Mouse (Mus musculus): ENCODE data around the gene Rhbdf2. TPM values are rescaled to one million over a fixed set of nuclear protein-coding genes. Genes with fewer than 3 reads are reported as not detected.

Rhbdf2 gene
- polyA plus RNA-seq, 1 experiment from 2014 or later, result 15.6 TPM

GRCm38 (mm10) chr11:116652330-116653098 is 25.7 kb upstream of the Rhbdf2 start:
- DNase-seq (ENCODE audit: low read depth, low spot score) (no peak), ATAC-seq (no peak)
- CTCF ChIA-PET, result interaction anchor here (1.1 to 2.7 kb wide), 3 partner anchors 8 to 109 kb away, joined by 3 to 7 read pairs (median 3); no protein-coding TSS in a partner anchor
- no peak for TF ChIP-seq CTCF (IDR thresholded peaks at IDR 0.05)
- H3K27me3 ChIP-seq, result no peaks in the 10 kb centered on the region
- POLR2A ChIA-PET, result no interaction called here
- in situ Hi-C loops (cut with MboI; ENCODE audit: low pct_unique_long_range_greater_than_20kb), result no loop called here

- no peaks in the 10 kb centered on the region for H3K27me3 ChIP-seq
- ChIA-PET POLR2A (no interaction called here), CTCF (interaction anchor here (0.9 to 2.8 kb wide), 3 partner anchors 11 to 108 kb away, joined by 3 to 10 read pairs (median 3); no protein-coding TSS in a partner anchor)
- in situ Hi-C loops (cut with MboI; ENCODE audit: low pct_unique_long_range_greater_than_20kb), result no loop called here
- DNase-seq (ENCODE audit: low read depth, low spot score) (no peak), ATAC-seq (no peak)
- no peak for TF ChIP-seq CTCF (IDR thresholded peaks at IDR 0.05)
Measured at GRCm38 (mm10) chr11:116651339-116651738, 24.5 kb upstream of the Rhbdf2 start.

GRCm38 (mm10) chr11:116650811-116651210 is 24.0 kb upstream of the Rhbdf2 start:
- POLR2A ChIA-PET, result no interaction called here

DNA sequence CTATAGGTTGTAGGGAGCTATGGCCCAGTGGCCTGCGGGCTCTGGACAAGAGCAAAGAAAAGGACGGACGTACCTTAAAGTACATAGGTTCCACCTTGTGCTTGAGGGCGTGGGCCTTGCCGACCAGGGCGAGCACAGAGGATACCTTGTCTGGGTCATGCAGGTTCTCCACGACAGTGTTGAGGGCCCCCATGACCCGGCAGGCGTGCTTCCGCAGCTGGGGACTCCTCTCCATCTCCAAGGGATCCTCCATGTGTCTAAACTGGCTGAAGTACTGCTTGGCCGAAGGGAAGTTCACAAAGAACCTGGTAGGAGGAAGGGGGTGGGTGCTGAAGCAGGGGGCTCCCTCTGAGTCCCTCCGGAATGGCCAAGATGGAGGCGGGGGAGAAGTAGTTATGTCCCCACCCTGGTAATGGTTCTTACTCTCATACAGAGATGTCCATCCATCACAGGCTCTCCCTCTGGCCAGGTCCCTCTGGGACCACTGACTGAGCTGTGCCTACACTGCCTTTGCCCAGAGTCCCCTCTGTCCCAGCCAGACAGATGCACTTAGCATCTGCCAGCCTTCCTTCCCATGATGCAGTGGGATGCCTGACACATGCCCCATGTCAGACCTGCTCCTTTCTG is 23.0 kb upstream of the Rhbdf2 start:
- no peak for TF ChIP-seq CTCF (IDR thresholded peaks at IDR 0.05)
- ATAC-seq, result no peak
- in situ Hi-C loops (cut with MboI; ENCODE audit: low pct_unique_long_range_greater_than_20kb), result no loop called here
- POLR2A ChIA-PET, result no interaction called here
- no peak for DNase-seq (ENCODE audit: low read depth, low spot score)
- CTCF ChIA-PET, result interaction anchor here (0.9 to 2.8 kb wide), 2 partner anchors 21 to 158 kb away, joined by 3 to 10 read pairs; no protein-coding TSS in a partner anchor
- H3K27me3 ChIP-seq, result no peaks in the 10 kb centered on the region

More at GRCm38 (mm10) chr11:116650811-116651210, 24.0 kb upstream of the Rhbdf2 start:
- DNase-seq (ENCODE audit: low read depth, low spot score), result no peak
- no peaks in the 10 kb centered on the region for H3K27me3 ChIP-seq
- in situ Hi-C loops (cut with MboI; ENCODE audit: low pct_unique_long_range_greater_than_20kb), result no loop called here
- ATAC-seq, result no peak
- TF ChIP-seq CTCF (IDR thresholded peaks at IDR 0.05), result no peak
- CTCF ChIA-PET, result interaction anchor here (0.9 to 2.8 kb wide), 3 partner anchors 10 to 108 kb away, joined by 3 to 10 read pairs (median 3); no protein-coding TSS in a partner anchor

- no peaks in the 10 kb centered on the region for H3K27me3 ChIP-seq
- in situ Hi-C loops (cut with MboI; ENCODE audit: low pct_unique_long_range_greater_than_20kb), result no loop called here
- ChIA-PET CTCF (interaction anchor here (0.9 to 2.8 kb wide), 2 partner anchors 22 to 159 kb away, joined by 3 to 10 read pairs; no protein-coding TSS in a partner anchor), POLR2A (no interaction called here)
- no peak for ATAC-seq
- TF ChIP-seq CTCF (IDR thresholded peaks at IDR 0.05), result no peak
- DNase-seq (ENCODE audit: low read depth, low spot score), result no peak
Measured at GRCm38 (mm10) chr11:116648976-116649375, 22.2 kb upstream of the Rhbdf2 start.

- H3K27me3 ChIP-seq, result no peaks in the 10 kb centered on the region
- no peak for ATAC-seq
- POLR2A ChIA-PET, result no interaction called here
- CTCF ChIA-PET, result interaction anchor here (0.9 to 7.4 kb wide), 2 partner anchors 23 to 160 kb away, joined by 4 to 53 read pairs; no protein-coding TSS in a partner anchor
- no peak for DNase-seq (ENCODE audit: low read depth, low spot score)
- TF ChIP-seq CTCF (IDR thresholded peaks at IDR 0.05), result no peak
- in situ Hi-C loops (cut with MboI; ENCODE audit: low pct_unique_long_range_greater_than_20kb), result no loop called here
Measured at GRCm38 (mm10) chr11:116648213-116648921, 21.5 kb upstream of the Rhbdf2 start.

DNA sequence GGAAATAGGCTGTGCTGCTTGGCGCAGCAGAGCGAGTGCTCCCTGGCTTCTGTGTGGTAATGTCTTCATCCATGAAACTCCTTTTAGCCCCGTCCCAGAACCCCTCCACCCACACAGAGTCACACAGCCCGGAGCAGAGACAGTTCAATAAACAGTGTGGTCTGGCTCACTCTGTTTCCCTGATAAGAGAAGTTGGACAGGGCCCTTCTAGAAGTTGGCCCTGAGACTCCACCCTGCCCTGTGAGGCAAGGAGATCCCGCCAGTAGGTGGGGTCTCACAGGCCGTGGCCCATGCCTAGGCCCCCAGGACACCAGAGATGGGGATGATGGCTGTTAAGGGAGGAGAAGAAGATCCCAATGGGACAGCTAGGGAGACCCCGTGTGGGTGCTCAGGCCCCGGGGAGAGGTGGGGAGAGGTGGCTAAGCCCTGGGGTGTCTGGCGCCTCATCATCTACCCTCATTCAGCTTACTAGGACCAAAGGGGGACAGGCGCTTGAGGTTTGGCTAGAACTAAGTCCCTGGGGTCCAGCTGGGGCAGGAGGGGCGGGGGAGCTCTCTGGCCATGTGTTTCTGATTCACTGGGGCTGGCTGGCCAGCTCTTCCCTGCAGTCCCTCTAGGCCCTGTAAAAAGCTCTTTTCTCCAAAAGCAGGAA is 20.6 kb upstream of the Rhbdf2 start:
- DNase-seq (ENCODE audit: low read depth, low spot score) (no peak), ATAC-seq (no peak)
- no peaks in the 10 kb centered on the region for H3K27me3 ChIP-seq
- in situ Hi-C loops (cut with MboI; ENCODE audit: low pct_unique_long_range_greater_than_20kb), result no loop called here
- ChIA-PET POLR2A (interaction anchor here (1.5 kb wide), 1 partner anchor 24 kb away, joined by 3 read pairs; no protein-coding TSS in a partner anchor), CTCF (interaction anchor here (0.9 to 7.4 kb wide), 2 partner anchors 24 to 160 kb away, joined by 4 to 53 read pairs; no protein-coding TSS in a partner anchor)
- no peak for TF ChIP-seq CTCF (IDR thresholded peaks at IDR 0.05)

DNA sequence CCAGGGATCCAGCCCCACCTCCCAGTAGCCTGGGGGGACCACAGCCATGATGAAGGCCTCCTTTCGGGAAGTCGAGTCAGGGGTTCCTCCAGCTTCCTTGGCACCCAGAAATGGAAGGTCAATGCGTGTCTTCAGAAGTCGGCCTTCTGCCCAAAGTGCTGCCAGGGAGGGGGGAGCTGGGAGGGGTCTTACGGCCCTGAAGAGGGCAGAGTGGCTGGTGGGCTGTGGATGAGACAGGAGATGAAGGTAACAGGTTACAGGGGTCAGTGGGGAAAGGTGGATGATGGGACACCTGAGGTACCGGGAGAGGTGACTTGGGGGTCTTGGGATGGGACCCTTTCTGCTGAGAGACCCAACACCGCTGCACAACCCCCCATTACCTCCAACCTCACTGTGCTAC is 20.0 kb upstream of the Rhbdf2 start:
- ChIA-PET CTCF (interaction anchor here (0.7 to 7.4 kb wide), 3 partner anchors 18 to 55 kb away, joined by 3 to 53 read pairs (median 5); no protein-coding TSS in a partner anchor), POLR2A (interaction anchor here (1.5 kb wide), 1 partner anchor 25 kb away, joined by 3 read pairs; no protein-coding TSS in a partner anchor)
- in situ Hi-C loops (cut with MboI; ENCODE audit: low pct_unique_long_range_greater_than_20kb), result no loop called here
- H3K27me3 ChIP-seq, result no peaks in the 10 kb centered on the region
- no peak for ATAC-seq
- no peak for TF ChIP-seq CTCF (IDR thresholded peaks at IDR 0.05)
- DNase-seq (ENCODE audit: low read depth, low spot score), result no peak

DNA sequence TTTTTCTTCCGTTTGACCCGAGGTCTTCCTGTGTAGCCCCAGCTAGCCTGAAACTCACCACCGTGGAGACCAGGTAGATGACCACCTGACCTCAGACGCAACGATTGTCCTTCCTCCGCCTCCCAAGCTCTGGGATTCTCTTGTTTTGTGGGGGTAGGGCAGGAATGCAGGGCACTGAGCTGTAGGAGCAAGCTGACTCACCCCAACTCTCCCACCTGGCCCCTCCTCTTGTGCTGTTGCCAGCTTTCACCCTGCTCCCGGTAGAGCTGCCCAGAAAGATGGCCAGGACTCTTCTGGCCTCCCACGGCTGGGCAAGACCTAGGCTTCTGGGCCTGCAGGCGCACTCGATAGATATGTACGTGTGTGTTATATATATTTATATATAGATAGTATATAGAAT is 19.3 kb upstream of the Rhbdf2 start:
- TF ChIP-seq CTCF (IDR thresholded peaks at IDR 0.05), result no peak
- ChIA-PET POLR2A (interaction anchor here (1.5 kb wide), 1 partner anchor 25 kb away, joined by 3 read pairs; no protein-coding TSS in a partner anchor), CTCF (interaction anchor here (0.7 to 7.4 kb wide), 5 partner anchors 12 to 163 kb away, joined by 3 to 53 read pairs (median 5); no protein-coding TSS in a partner anchor)
- no peak for DNase-seq (ENCODE audit: low read depth, low spot score)
- no peaks in the 10 kb centered on the region for H3K27me3 ChIP-seq
- no peak for ATAC-seq
- in situ Hi-C loops (cut with MboI; ENCODE audit: low pct_unique_long_range_greater_than_20kb), result no loop called here

Measured in Patski (cell line).